Mouse (Mus musculus) bone marrow, adult 2 months (tissue): ENCODE measurements around the gene Rbm8a2.

ENCODE experiments used
- CTCF ChIP-seq: fragments of 200-500 bp; IDR thresholded peaks from 2 replicates; pipeline ENCODE4 v1.5.1; 2011; ENCODE audit warnings: low read length, control low read depth; ENCODE audit not compliant: control insufficient read depth, insufficient read depth
- POLR2A ChIP-seq: fragments of 200-500 bp; IDR thresholded peaks from 2 replicates; pipeline ENCODE4 v1.6.1; 2011; ENCODE audit warnings: low read depth, mild to moderate bottlenecking, control low read depth, low read length, borderline replicate concordance; ENCODE audit not compliant: control insufficient read depth

GRCm38 (mm10) chr1:175946718-175947315 lies 32.1 kb downstream of the Rbm8a2 start:
- TF ChIP-seq CTCF (no peak), POLR2A (no peak)
